Mouse (Mus musculus) cerebellum, adult 2 months (tissue): ENCODE results near the gene 2510009E07Rik.

Experiments
- CTCF ChIP-seq: fragments of 200-500 bp; IDR thresholded peaks from 2 replicates; pipeline ENCODE4 v1.5.1; 2011; ENCODE audit warnings: low read depth, mild to moderate bottlenecking, control low read depth, low read length, moderate library complexity, borderline replicate concordance; ENCODE audit not compliant: insufficient read depth
- POLR2A ChIP-seq: fragments of 200-500 bp; IDR thresholded peaks from 2 replicates; pipeline ENCODE4 v1.6.1; 2011; ENCODE audit warnings: low read length, control low read depth, borderline replicate concordance; ENCODE audit not compliant: insufficient read depth

- no peak for TF ChIP-seq POLR2A
- no peak for TF ChIP-seq CTCF
Measured at GRCm38 (mm10) chr16:21650289-21650688, 44.2 kb downstream of the 2510009E07Rik start.
